Mouse (Mus musculus) ovary, postnatal 14 days (tissue): ENCODE data around the gene Pon3.

Source experiments
- DNase-seq: peaks from one replicate; pipeline ENCODE4 v3.0.0; 2022; ENCODE audit warnings: low spot score

Gene Pon3

GRCm38 (mm10) chr6:5179189-5179588 is 76.9 kb downstream of the Pon3 start:
- no peak for DNase-seq

GRCm38 (mm10) chr6:5177967-5178891 is 77.9 kb downstream of the Pon3 start:
- no peak for DNase-seq

- DNase-seq: no peak
These were observed 81.8 kb downstream of the Pon3 start for GRCm38 (mm10) chr6:5174179-5174812.

DNA sequence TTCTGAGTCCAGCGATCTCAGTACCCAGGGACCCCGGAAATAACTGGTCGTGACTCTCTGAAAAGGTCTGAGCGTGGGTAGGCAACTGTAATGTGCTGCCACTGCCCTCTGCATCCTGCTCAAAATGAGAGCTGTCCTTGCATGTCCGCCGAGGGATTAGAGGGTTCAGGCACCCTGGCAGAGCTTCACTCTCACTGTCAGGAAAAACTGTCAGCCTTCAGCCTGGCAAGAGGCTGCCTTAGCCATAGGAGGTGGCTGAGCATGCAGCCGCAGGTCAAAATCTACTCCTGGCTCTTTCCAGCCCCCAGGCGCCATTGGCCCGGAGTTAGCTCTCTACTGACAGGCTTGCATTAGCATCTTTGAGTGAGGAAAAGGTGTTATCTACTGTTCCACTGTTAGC is 83.5 kb downstream of the Pon3 start:
- DNase-seq: no peak

DNA sequence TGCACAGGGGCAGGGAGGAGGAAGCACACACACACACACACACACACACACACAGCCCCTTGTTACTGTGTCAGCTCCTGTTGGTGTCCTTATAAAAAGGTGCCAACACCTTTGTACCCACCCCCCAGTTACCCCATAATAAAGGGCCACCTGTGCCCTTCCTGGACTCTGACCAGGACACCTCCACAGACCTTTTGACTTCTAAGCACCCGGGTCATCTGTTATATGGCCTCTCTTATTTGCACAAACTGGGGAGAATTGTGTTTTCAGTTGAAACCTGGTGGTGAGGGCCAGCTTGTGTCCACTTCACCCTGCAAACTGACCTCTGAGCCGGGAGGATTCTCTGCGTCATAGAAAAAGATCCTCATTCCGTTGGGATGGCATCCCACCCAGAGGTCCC is 84.7 kb downstream of the Pon3 start:
- DNase-seq: no peak
